Mouse (Mus musculus) neural tube, embryonic 14.5 days (tissue): ENCODE data around the gene Fuk. TPM values are rescaled to one million over a fixed set of nuclear protein-coding genes. Genes with fewer than 3 reads are reported as not detected.

Source experiments
- ATAC-seq: fragments of 200-750 bp; cut with Nextera tagmentation; 2 replicates; pipeline ENCODE4 v1.8.0; 2017; ENCODE audit warnings: low read depth, mild to moderate bottlenecking, moderate TSS enrichment, moderate library complexity
- H3K27ac ChIP-seq: fragments of 300-500 bp; sonication (generic); 2 replicates; pipeline ENCODE4 v1.5.1; 2014; ENCODE audit warnings: low read depth, mild to moderate bottlenecking, control low read depth, low read length, moderate library complexity, mixed read lengths
- H3K27me3 ChIP-seq: fragments of 300-500 bp; sonication (generic); 2 replicates; pipeline ENCODE4 v1.6.1; 2014; ENCODE audit warnings: low read length; ENCODE audit not compliant: control insufficient read depth, insufficient read depth
- H3K36me3 ChIP-seq: fragments of 300-500 bp; sonication (generic); 2 replicates; pipeline ENCODE4 v1.6.1; 2014; ENCODE audit warnings: low read length, mixed read lengths; ENCODE audit not compliant: control insufficient read depth, insufficient read depth
- H3K4me1 ChIP-seq: fragments of 300-500 bp; sonication (generic); 2 replicates; pipeline ENCODE4 v1.6.1; 2014; ENCODE audit warnings: low read length; ENCODE audit not compliant: control insufficient read depth, insufficient read depth
- H3K4me2 ChIP-seq: fragments of 300-500 bp; sonication (generic); 2 replicates; pipeline ENCODE4 v1.6.1; 2014; ENCODE audit warnings: mild to moderate bottlenecking, low read depth, low read length, control low read depth
- H3K4me3 ChIP-seq: fragments of 300-500 bp; sonication (generic); 2 replicates; pipeline ENCODE4 v1.5.1; 2014; ENCODE audit warnings: low read depth, low read length, control low read depth, mixed read lengths
- H3K9ac ChIP-seq: fragments of 300-500 bp; sonication (generic); replicated peaks from 2 replicates; pipeline ENCODE4 v1.6.1; 2014; ENCODE audit warnings: low read depth, mild to moderate bottlenecking, control low read depth, low read length, mixed read lengths
- H3K9me3 ChIP-seq: fragments of 300-500 bp; sonication (generic); 2 replicates; pipeline ENCODE4 v1.6.1; 2016; ENCODE audit warnings: low read length; ENCODE audit not compliant: control insufficient read depth
- WGBS: fragments of 180-500 bp; shearing (Covaris S2); extraction: QIAGEN DNeasy Blood & Tissue Kit; methylation state at CpG from one replicate; pipeline ENCODE4 v1.1.7; 2014; 5-methylcytosine and 5-hydroxymethylcytosine counted together
- polyA plus RNA-seq: library from polyadenylated mRNA; unstranded; fragments of >200 nt; fragmentation: Nextera tagmentation; extraction: Ambion mirVana; gene quantifications from 2 replicates; pipeline ENCODE4 v1.2.1, GENCODE M21; 2014

Fuk gene
- polyA plus RNA-seq: 3.9 and 5.4 TPM in 2 replicates

- Histone ChIP-seq H3K9ac (peak within 1 kb of the TSS; percentile 64), H3K27ac (no peak within 1 kb of the TSS), H3K27me3 (no peaks in the 10 kb centered on the region), H3K9me3 (no peaks in the 10 kb centered on the region), H3K4me3 (peak within 1 kb of the TSS; percentile 69), H3K4me1 (peaks cover 4% of the 10 kb centered on the region; the same call in 1 of the 2 replicates), H3K4me2 (peak within 1 kb of the TSS; percentile 61), H3K36me3 (no peaks in the 10 kb centered on the region)
- peak; percentile 95 for ATAC-seq
- 4% methylated on average over 30 of the region's 30 CpGs for WGBS
These were observed at the start of gene Fuk for GRCm38 (mm10) chr8:110901839-110902578. Gene Fuk, minus strand, starts transcription at chr8:110902488.

- Histone ChIP-seq H3K27me3 (no peaks in the 10 kb centered on the region), H3K4me1 (no peaks in the 10 kb centered on the region), H3K27ac (peak overlapping the region; percentile 57), H3K9ac (no peak overlapping the region), H3K36me3 (no peaks in the 10 kb centered on the region; the same call in 1 of the 2 replicates), H3K4me3 (no peak overlapping the region), H3K4me2 (peak overlapping the region; percentile 24; the same call in 1 of the 2 replicates), H3K9me3 (no peaks in the 10 kb centered on the region)
- ATAC-seq: peak; percentile 76
- 53% methylated on average over 17 of the region's 17 CpGs for WGBS
These were observed 47.8 kb upstream of the Fuk start for GRCm38 (mm10) chr8:110950065-110950484.

GRCm38 (mm10) chr8:110945716-110946115 lies 43.4 kb upstream of the Fuk start:
- Histone ChIP-seq H3K27me3 (no peaks in the 10 kb centered on the region), H3K36me3 (no peaks in the 10 kb centered on the region), H3K4me1 (peaks cover 8% of the 10 kb centered on the region; the same call in 1 of the 2 replicates), H3K27ac (no peak overlapping the region), H3K9ac (no peak overlapping the region), H3K4me3 (no peak overlapping the region), H3K4me2 (no peak overlapping the region), H3K9me3 (no peaks in the 10 kb centered on the region)
- ATAC-seq: no peak
- WGBS: 82% methylated on average over 4 of the region's 4 CpGs

DNA sequence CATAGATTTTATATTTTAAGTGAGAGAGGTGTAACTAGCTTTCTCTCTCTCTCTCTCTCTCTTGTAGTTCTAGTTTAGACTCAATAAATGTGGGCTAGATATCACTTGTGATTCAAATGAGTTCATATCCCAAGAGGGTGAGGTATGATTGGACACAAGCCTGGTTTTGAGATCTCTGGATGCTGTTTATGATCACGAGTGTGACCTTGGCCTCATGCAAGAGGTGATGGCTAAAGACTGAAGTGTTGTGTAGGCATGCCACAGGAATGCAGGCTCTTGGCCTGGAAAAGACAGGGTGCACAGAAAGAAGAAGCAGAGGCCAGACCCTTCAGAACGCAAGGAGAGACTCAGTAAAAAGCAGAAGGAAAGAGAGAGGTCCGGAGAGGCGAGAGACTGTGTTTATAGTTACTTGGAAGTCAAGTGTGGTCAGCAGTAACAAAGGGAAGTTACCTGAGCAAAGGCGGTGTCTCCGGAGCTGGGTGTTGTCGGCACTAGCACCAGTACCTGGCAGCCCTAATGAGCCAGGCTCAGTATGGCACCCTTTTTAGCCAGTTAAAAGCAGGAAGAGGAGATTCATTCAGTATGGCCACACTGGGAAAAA lies 42.1 kb upstream of the Fuk start:
- WGBS: 87% methylated on average over 7 of the region's 7 CpGs
- Histone ChIP-seq H3K4me1 (peaks cover 8% of the 10 kb centered on the region; the same call in 1 of the 2 replicates), H3K27ac (no peak overlapping the region), H3K9ac (no peak overlapping the region), H3K4me2 (no peak overlapping the region), H3K9me3 (no peaks in the 10 kb centered on the region), H3K4me3 (no peak overlapping the region), H3K27me3 (no peaks in the 10 kb centered on the region), H3K36me3 (no peaks in the 10 kb centered on the region)
- ATAC-seq: no peak

GRCm38 (mm10) chr8:110941453-110941948 lies 39.2 kb upstream of the Fuk start:
- H3K27ac ChIP-seq: 0 out of 2 replicates have a peak overlapping the region, but pooled peaks have one; percentile 22
- H3K9me3 ChIP-seq: no peaks in the 10 kb centered on the region
- no peak overlapping the region for H3K4me3 ChIP-seq
- H3K4me1 ChIP-seq: peaks cover 11% of the 10 kb centered on the region; the same call in 1 of the 2 replicates
- H3K4me2 ChIP-seq: no peak overlapping the region
- no peak overlapping the region for H3K9ac ChIP-seq
- H3K27me3 ChIP-seq: no peaks in the 10 kb centered on the region
- WGBS: 55% methylated on average over 10 of the region's 10 CpGs
- no peak; the same call in 1 of the 2 replicates for ATAC-seq
- H3K36me3 ChIP-seq: no peaks in the 10 kb centered on the region

GRCm38 (mm10) chr8:110940682-110941452 lies 38.6 kb upstream of the Fuk start:
- Histone ChIP-seq H3K4me2 (no peak overlapping the region), H3K9ac (no peak overlapping the region), H3K4me3 (no peak overlapping the region), H3K36me3 (no peaks in the 10 kb centered on the region), H3K27ac (0 out of 2 replicates have a peak overlapping the region, but pooled peaks have one; percentile 22), H3K4me1 (peaks cover 11% of the 10 kb centered on the region; the same call in 1 of the 2 replicates), H3K27me3 (no peaks in the 10 kb centered on the region), H3K9me3 (no peaks in the 10 kb centered on the region)
- ATAC-seq: no peak
- WGBS: 92% methylated on average over 15 of the region's 15 CpGs

DNA sequence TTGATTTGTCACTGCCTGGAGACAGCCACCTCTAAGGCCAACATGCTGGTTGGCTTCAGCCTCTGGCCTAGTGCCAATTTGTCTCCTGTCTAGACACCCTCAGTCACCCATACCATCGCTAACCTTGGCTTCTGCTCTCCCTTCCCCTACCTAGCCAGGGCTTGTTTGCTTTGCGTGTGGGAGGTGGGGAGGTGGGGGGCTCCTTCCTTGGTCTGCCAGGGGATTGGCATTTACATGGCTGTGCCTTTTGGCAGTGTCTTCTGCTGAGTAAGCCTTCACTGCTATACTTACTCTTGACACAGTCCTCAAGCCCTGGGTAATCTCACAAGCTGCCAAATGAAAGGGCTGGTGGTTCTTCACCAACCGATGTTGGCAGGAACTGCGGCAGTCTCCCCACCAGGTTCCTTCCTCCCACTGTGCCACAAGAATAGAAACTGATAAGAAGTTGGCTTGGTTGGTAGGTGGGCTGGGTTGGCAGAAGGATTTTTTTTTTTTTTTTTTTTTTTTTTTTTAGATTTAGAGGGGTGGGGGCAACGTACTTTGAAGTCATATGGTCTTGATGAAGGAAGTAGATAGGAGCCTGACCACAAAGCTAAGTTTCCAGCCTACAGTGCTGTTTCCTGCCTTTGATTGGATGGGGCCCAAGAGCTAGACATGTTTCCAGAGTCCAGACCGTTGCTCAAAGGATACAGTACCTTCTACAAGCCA lies 36.7 kb upstream of the Fuk start:
- no peaks in the 10 kb centered on the region for H3K36me3 ChIP-seq
- no peak overlapping the region for H3K4me2 ChIP-seq
- H3K27me3 ChIP-seq: no peaks in the 10 kb centered on the region
- WGBS: 84% methylated on average over 6 of the region's 6 CpGs
- H3K4me1 ChIP-seq: peaks cover 11% of the 10 kb centered on the region; the same call in 1 of the 2 replicates
- H3K9me3 ChIP-seq: no peaks in the 10 kb centered on the region
- no peak for ATAC-seq
- H3K27ac ChIP-seq: no peak overlapping the region; the same call in 1 of the 2 replicates
- H3K9ac ChIP-seq: no peak overlapping the region
- H3K4me3 ChIP-seq: no peak overlapping the region

DNA sequence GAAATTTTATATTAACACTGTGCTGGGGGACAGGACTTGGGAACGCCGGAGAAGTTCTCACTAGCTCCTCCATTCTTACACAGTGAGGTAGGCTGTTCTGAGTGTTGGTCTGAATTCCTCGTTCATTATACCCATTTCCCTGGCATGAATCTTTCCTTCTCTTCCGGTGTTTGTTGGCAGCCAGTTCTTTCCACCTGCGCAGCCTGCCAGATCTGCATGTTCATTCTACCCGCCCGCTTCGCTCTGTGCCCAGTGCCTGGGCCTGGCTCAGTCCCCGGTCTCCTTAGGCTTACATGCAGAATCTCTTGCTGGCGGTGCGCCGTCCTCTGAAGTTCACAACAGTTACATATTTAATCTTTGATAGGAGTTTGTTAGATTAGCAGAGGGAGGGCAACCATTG lies 33.9 kb upstream of the Fuk start:
- Histone ChIP-seq H3K9ac (no peak overlapping the region), H3K27me3 (no peaks in the 10 kb centered on the region), H3K4me3 (no peak overlapping the region), H3K36me3 (no peaks in the 10 kb centered on the region), H3K4me2 (no peak overlapping the region), H3K27ac (no peak overlapping the region), H3K9me3 (no peaks in the 10 kb centered on the region), H3K4me1 (peaks cover 4% of the 10 kb centered on the region; the same call in 1 of the 2 replicates)
- no peak for ATAC-seq
- WGBS: 97% methylated on average over 12 of the region's 12 CpGs
